In the genomic region with DNA sequence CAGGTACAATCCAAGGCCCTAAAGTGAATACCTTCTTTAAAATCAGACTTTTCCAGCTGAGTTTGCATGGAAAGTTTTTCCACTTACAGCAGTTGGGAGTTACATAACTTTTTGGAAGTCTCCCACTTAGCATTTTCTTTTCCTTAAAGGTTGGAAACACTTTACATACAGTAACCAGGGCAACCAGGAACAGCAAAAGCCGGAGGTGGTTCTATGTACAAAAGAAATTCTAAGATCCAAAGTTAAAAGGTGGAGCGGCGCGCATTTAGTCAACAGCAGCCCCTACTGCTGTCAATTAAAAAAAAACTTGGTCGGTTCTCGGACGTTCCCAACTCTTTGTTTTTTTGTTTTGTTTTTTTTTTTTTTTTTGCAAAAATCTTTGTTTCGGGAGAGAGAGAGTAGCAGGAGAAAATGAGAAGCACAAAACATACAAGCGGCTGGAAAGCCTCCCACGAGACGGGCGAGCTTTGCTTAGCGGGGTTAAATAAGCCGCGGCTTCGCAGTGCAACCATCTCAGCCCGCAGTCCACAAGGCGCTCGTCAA, we compare ENCODE assay signal across 8 mouse cellular contexts. TPM values are rescaled to one million over a fixed set of nuclear protein-coding genes. Genes with fewer than 3 reads are reported as not detected.
DNase-seq lines count a peak whose midpoint lies in the region; ATAC-seq and TF ChIP-seq lines count a peak whose summit lies in the region.

No protein-coding gene starts in this region.

- peaks cover 8% of the 10 kb centered on the region; the same call in 1 of the 2 replicates for H3K79me2 ChIP-seq in liver, adult 2 months (ENCODE audit: control insufficient read depth, insufficient read depth, low read length)

- no peak for TF ChIP-seq CTCF in liver, adult 2 months (IDR thresholded peaks at IDR 0.05; ENCODE audit: low read depth, low read length)
- TF ChIP-seq CTCF in bone marrow macrophage, adult 2 months (IDR thresholded peaks at IDR 0.05; ENCODE audit: low read depth, low read length) = no peak
- TF ChIP-seq CTCF in forebrain, postnatal 0 days (IDR thresholded peaks at IDR 0.05; ENCODE audit: low read depth) = no peak
- no peak for TF ChIP-seq CTCF in olfactory bulb, adult 2 months (IDR thresholded peaks at IDR 0.05; ENCODE audit: insufficient read depth, low read depth, low read length)

- under 1% methylated on average over 19 of the region's 19 CpGs for WGBS in liver, adult 2 months
- WGBS in forebrain, postnatal 0 days = under 1% methylated on average over 19 of the region's 19 CpGs
- whole genome bisulfite sequencing in limb, embryonic 12.5 days = under 1% methylated on average over 19 of the region's 19 CpGs
- under 1% methylated on average over 19 of the region's 19 CpGs for WGBS in olfactory bulb, adult 2 months

- peak overlapping the region; percentile 60 for H3K27ac ChIP-seq in liver, adult 2 months (replicated peaks; ENCODE audit: insufficient read depth, low read depth, low read length)
- H3K27ac ChIP-seq in bone marrow macrophage, adult 2 months (ENCODE audit: insufficient read depth, low read depth, low read length) = peak overlapping the region; percentile 35
- H3K27ac ChIP-seq in forebrain, postnatal 0 days (ENCODE audit: low read depth, low read length) = peak overlapping the region; percentile 95
- peak overlapping the region; percentile 78 for H3K27ac ChIP-seq in limb, embryonic 12.5 days
- H3K27ac ChIP-seq in olfactory bulb, adult 2 months (ENCODE audit: insufficient read depth, low read depth, low read length) = peak overlapping the region; percentile 87

- DNase-seq in liver, adult 2 months (ENCODE audit: extremely low read depth, low read depth, low spot score) = peak; percentile 49
- DNase-seq in liver = no peak
- no peak for DNase-seq in forebrain, postnatal 0 days
- no peak for DNase-seq in layer of hippocampus, adult 8-10 months (ENCODE audit: low spot score in 2 of 2)
- DNase-seq in T-cell, adult 2 months (ENCODE audit: low spot score) = no peak

- peak overlapping the region; percentile 91 for H3K9ac ChIP-seq in liver, adult 2 months (ENCODE audit: low read depth, low read length)
- H3K9ac ChIP-seq in forebrain, postnatal 0 days = peak overlapping the region; percentile 98
- peak overlapping the region; percentile 78 for H3K9ac ChIP-seq in limb, embryonic 12.5 days (replicated peaks)

- peak overlapping the region; percentile 88 for H3K4me3 ChIP-seq in liver, adult 2 months (ENCODE audit: insufficient read depth, low read depth, low read length)
- H3K4me3 ChIP-seq in bone marrow macrophage, adult 2 months (ENCODE audit: insufficient read depth, low read length) = peak overlapping the region; percentile 97
- H3K4me3 ChIP-seq in forebrain, postnatal 0 days (ENCODE audit: low read depth, low read length) = peak overlapping the region; percentile 81
- H3K4me3 ChIP-seq in limb, embryonic 12.5 days (replicated peaks) = peak overlapping the region; percentile 54
- H3K4me3 ChIP-seq in olfactory bulb, adult 2 months (ENCODE audit: insufficient read depth, low read depth, low read length) = peak overlapping the region; percentile 93

- ATAC-seq in forebrain, postnatal 0 days = no peak
- no peak for ATAC-seq in limb, embryonic 12.5 days (ENCODE audit: insufficient number of reproducible peaks, insufficient read depth, low FRiP score, low TSS enrichment, low read depth)

- no peak for TF ChIP-seq POLR2A in liver, adult 2 months (IDR thresholded peaks at IDR 0.05; ENCODE audit: extremely low read depth, insufficient read depth, low read length)
- no peak for TF ChIP-seq POLR2A in bone marrow macrophage, adult 2 months (IDR thresholded peaks at IDR 0.05; ENCODE audit: borderline replicate concordance, low read depth, low read length)
- TF ChIP-seq POLR2A in olfactory bulb, adult 2 months (IDR thresholded peaks at IDR 0.05; ENCODE audit: insufficient read depth, low read depth, low read length) = no peak

- H3K27me3 ChIP-seq in liver, adult 2 months (ENCODE audit: control insufficient read depth, insufficient read depth, low read length) = no peaks in the 10 kb centered on the region
- no peaks in the 10 kb centered on the region; the same call in 1 of the 2 replicates for H3K27me3 ChIP-seq in forebrain, postnatal 0 days (ENCODE audit: insufficient read depth, low read length)
- H3K27me3 ChIP-seq in limb, embryonic 12.5 days = no peaks in the 10 kb centered on the region

- H3K36me3 ChIP-seq in liver, adult 2 months (ENCODE audit: control insufficient read depth, insufficient read depth, low read length) = peaks cover 12% of the 10 kb centered on the region
- peaks cover 14% of the 10 kb centered on the region; the same call in 1 of the 2 replicates for H3K36me3 ChIP-seq in forebrain, postnatal 0 days (ENCODE audit: insufficient read depth)
- peaks cover 21% of the 10 kb centered on the region for H3K36me3 ChIP-seq in limb, embryonic 12.5 days

- H3K4me2 ChIP-seq in forebrain, postnatal 0 days (ENCODE audit: low read depth) = peak overlapping the region; percentile 57
- peak overlapping the region; percentile 64 for H3K4me2 ChIP-seq in limb, embryonic 12.5 days

- H3K9me3 ChIP-seq in forebrain, postnatal 0 days (ENCODE audit: low read length) = no peaks in the 10 kb centered on the region
- no peaks in the 10 kb centered on the region for H3K9me3 ChIP-seq in limb, embryonic 12.5 days

- peaks cover 11% of the 10 kb centered on the region; the same call in 1 of the 2 replicates for H3K4me1 ChIP-seq in liver, adult 2 months (ENCODE audit: control insufficient read depth, insufficient read depth, low read length)
- H3K4me1 ChIP-seq in bone marrow macrophage, adult 2 months (ENCODE audit: control insufficient read depth, insufficient read depth, low read length) = peaks cover 14% of the 10 kb centered on the region
- no peaks in the 10 kb centered on the region for H3K4me1 ChIP-seq in forebrain, postnatal 0 days (ENCODE audit: insufficient read depth)
- H3K4me1 ChIP-seq in limb, embryonic 12.5 days (replicated peaks) = peaks cover 11% of the 10 kb centered on the region
- H3K4me1 ChIP-seq in olfactory bulb, adult 2 months (ENCODE audit: control insufficient read depth, insufficient read depth, low read length) = peaks cover 6% of the 10 kb centered on the region; the same call in 1 of the 2 replicates

RNA-seq across cellular contexts. Expression of gene Snw1, which starts 0.6 kb away (rescaled TPM):
- total RNA-seq in liver, adult 2 months (2014; rRNA removed) = 23.8 and 34.8 TPM in 2 replicates
- 3.8 and 4.3 TPM in 2 replicates for polyA plus RNA-seq in liver, adult 2 months (2012; rRNA removed)
- polyA plus RNA-seq in bone marrow macrophage, adult 2 months (2012; ENCODE audit: insufficient read depth, insufficient read length, missing spikeins) = 83.4 and 83.5 TPM in 2 replicates
- 72.2 and 79.6 TPM in 2 replicates for total RNA-seq in forebrain, postnatal 0 days (2014; rRNA removed)
- 95.6 and 109 TPM in 2 replicates for polyA plus RNA-seq in forebrain, postnatal 0 days (2015; fragmentation: Nextera tagmentation; extraction: Ambion mirVana)
- polyA plus RNA-seq in limb, embryonic 12.5 days (2016; fragmentation: Nextera tagmentation; extraction: Ambion mirVana) = 152 and 161 TPM in 2 replicates
- polyA plus RNA-seq in olfactory bulb, adult 2 months (2012; ENCODE audit: insufficient read depth, insufficient read length, low replicate concordance, missing spikeins) = 137 TPM in 1 of 2 replicates, not detected in the other
- total RNA-seq in layer of hippocampus, adult 8-10 months (2022) = 10 to 100 TPM; 59.6 to 69.6 (median 65.4) TPM

RNA-seq across cellular contexts. Expression of gene Gm5788, which starts 23.0 kb away (rescaled TPM):
- total RNA-seq in liver, adult 2 months (2014; rRNA removed) = not detected in 2 replicates
- not detected in 2 replicates for polyA plus RNA-seq in liver, adult 2 months (2012; rRNA removed)
- polyA plus RNA-seq in bone marrow macrophage, adult 2 months (2012; ENCODE audit: insufficient read depth, insufficient read length, missing spikeins) = not detected in 2 replicates
- total RNA-seq in forebrain, postnatal 0 days (2014; rRNA removed) = not detected in 2 replicates
- not detected in 2 replicates for polyA plus RNA-seq in forebrain, postnatal 0 days (2015; fragmentation: Nextera tagmentation; extraction: Ambion mirVana)
- not detected in 2 replicates for polyA plus RNA-seq in limb, embryonic 12.5 days (2016; fragmentation: Nextera tagmentation; extraction: Ambion mirVana)
- polyA plus RNA-seq in olfactory bulb, adult 2 months (2012; ENCODE audit: insufficient read depth, insufficient read length, low replicate concordance, missing spikeins) = not detected in 2 replicates
- not detected for total RNA-seq in layer of hippocampus, adult 8-10 months (2022)

RNA-seq across cellular contexts. Expression of gene Alkbh1, which starts 27.7 kb away (rescaled TPM):
- 8.4 and 10.3 TPM in 2 replicates for total RNA-seq in liver, adult 2 months (2014; rRNA removed)
- polyA plus RNA-seq in liver, adult 2 months (2012; rRNA removed) = 4.9 and 11.1 TPM in 2 replicates
- 11.2 and 14.3 TPM in 2 replicates for polyA plus RNA-seq in bone marrow macrophage, adult 2 months (2012; ENCODE audit: insufficient read depth, insufficient read length, missing spikeins)
- 40.1 and 40.4 TPM in 2 replicates for total RNA-seq in forebrain, postnatal 0 days (2014; rRNA removed)
- 18.0 and 28.6 TPM in 2 replicates for polyA plus RNA-seq in forebrain, postnatal 0 days (2015; fragmentation: Nextera tagmentation; extraction: Ambion mirVana)
- 76.7 and 77.5 TPM in 2 replicates for polyA plus RNA-seq in limb, embryonic 12.5 days (2016; fragmentation: Nextera tagmentation; extraction: Ambion mirVana)
- not detected in 2 replicates for polyA plus RNA-seq in olfactory bulb, adult 2 months (2012; ENCODE audit: insufficient read depth, insufficient read length, low replicate concordance, missing spikeins)
- 10 to 100 TPM; 21.4 to 29.0 (median 24.3) TPM for total RNA-seq in layer of hippocampus, adult 8-10 months (2022)

RNA-seq across cellular contexts. Expression of gene Slirp, which starts 27.8 kb away (rescaled TPM):
- total RNA-seq in liver, adult 2 months (2014; rRNA removed) = 25.3 and 29.7 TPM in 2 replicates
- polyA plus RNA-seq in liver, adult 2 months (2012; rRNA removed) = 11.1 and 15.6 TPM in 2 replicates
- polyA plus RNA-seq in bone marrow macrophage, adult 2 months (2012; ENCODE audit: insufficient read depth, insufficient read length, missing spikeins) = 150 and 162 TPM in 2 replicates
- total RNA-seq in forebrain, postnatal 0 days (2014; rRNA removed) = 63.9 and 86.4 TPM in 2 replicates
- polyA plus RNA-seq in forebrain, postnatal 0 days (2015; fragmentation: Nextera tagmentation; extraction: Ambion mirVana) = 208 and 262 TPM in 2 replicates
- polyA plus RNA-seq in limb, embryonic 12.5 days (2016; fragmentation: Nextera tagmentation; extraction: Ambion mirVana) = 330 and 347 TPM in 2 replicates
- polyA plus RNA-seq in olfactory bulb, adult 2 months (2012; ENCODE audit: insufficient read depth, insufficient read length, low replicate concordance, missing spikeins) = not detected in 2 replicates
- 100 to 1,000 TPM; 102 to 127 (median 112) TPM for total RNA-seq in layer of hippocampus, adult 8-10 months (2022)

RNA-seq across cellular contexts. Expression of gene Gm8300, which starts 42.6 kb away (rescaled TPM):
- not detected in 2 replicates for total RNA-seq in liver, adult 2 months (2014; rRNA removed)
- polyA plus RNA-seq in liver, adult 2 months (2012; rRNA removed) = not detected in 2 replicates
- polyA plus RNA-seq in bone marrow macrophage, adult 2 months (2012; ENCODE audit: insufficient read depth, insufficient read length, missing spikeins) = not detected in 2 replicates
- total RNA-seq in forebrain, postnatal 0 days (2014; rRNA removed) = not detected in 2 replicates
- polyA plus RNA-seq in forebrain, postnatal 0 days (2015; fragmentation: Nextera tagmentation; extraction: Ambion mirVana) = not detected in 2 replicates
- not detected in 2 replicates for polyA plus RNA-seq in limb, embryonic 12.5 days (2016; fragmentation: Nextera tagmentation; extraction: Ambion mirVana)
- not detected in 2 replicates for polyA plus RNA-seq in olfactory bulb, adult 2 months (2012; ENCODE audit: insufficient read depth, insufficient read length, low replicate concordance, missing spikeins)
- not detected for total RNA-seq in layer of hippocampus, adult 8-10 months (2022)

Comparison
In these comparisons a context has a peak if more than half of its experiments do, and no peak if none do; other contexts are left out.
1. H3K27ac ChIP-seq: peak in every context shown above with its lines; median percentile 95 in forebrain, postnatal 0 days; 87 in olfactory bulb, adult 2 months; 78 in limb, embryonic 12.5 days; 60 in liver, adult 2 months; 35 in bone marrow macrophage, adult 2 months.
2. RNA of gene Snw1, which starts 0.6 kb away (polyA plus RNA-seq): 152 to 161 TPM in limb, embryonic 12.5 days, 137 TPM in olfactory bulb, adult 2 months, 95.6 to 109 TPM in forebrain, postnatal 0 days and 83.4 to 83.5 TPM in bone marrow macrophage, adult 2 months; 3.8 to 4.3 TPM in liver, adult 2 months; every median in the first group is over 10 times any median in the second.
3. Peak in every context shown above with its lines, with median percentiles within 50 percentile points of each other: H3K4me3 ChIP-seq and H3K9ac ChIP-seq.